Mouse (Mus musculus): Measurements from ENCODE around the gene Psmb5. TPM values are rescaled to one million over a fixed set of nuclear protein-coding genes. Genes with fewer than 3 reads are reported as not detected.
A peak's percentile ranks its signal among the peaks of the same experiment; 100 is the strongest.

Gene Psmb5
- polyA plus RNA-seq (2015; fragmentation: Nextera tagmentation; extraction: Ambion mirVana), result 358 and 395 TPM in 2 replicates

DNA sequence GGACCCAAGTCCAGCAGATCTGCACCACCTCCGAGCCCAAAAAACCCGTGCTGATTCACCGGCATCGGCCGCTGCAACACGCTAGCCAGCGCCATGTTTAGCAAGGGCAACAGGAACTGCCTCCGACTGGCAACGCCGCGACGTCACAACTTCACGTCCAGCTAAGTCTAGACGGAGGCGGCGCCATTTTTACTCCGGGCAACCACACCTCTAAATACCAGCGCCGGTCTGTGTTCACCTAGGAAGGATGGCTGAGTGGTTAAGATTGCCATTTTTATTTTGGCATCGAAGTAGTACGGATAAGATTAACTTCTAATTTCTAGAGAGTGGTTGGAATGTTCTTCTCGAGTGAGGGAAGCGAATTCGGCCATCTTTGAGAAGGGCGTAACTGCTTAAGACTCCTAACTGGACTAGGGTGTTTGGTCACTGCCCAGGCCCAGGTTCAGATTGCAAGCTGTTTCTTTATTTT lies at the start of gene Psmb5:
Gene Psmb5 (minus strand): TSS at position 126 of the 469 bp plus-strand sequence.
- H3K27ac ChIP-seq (ENCODE audit: low read length), result peak within 1 kb of the TSS; percentile 76
- H3K27me3 ChIP-seq (replicated peaks; ENCODE audit: control insufficient read depth, insufficient read depth, low read length), result no peaks in the 10 kb centered on the region
- peak within 1 kb of the TSS; percentile 91 for H3K4me3 ChIP-seq (ENCODE audit: low read length)
- ATAC-seq, result peak; percentile 92
- WGBS, result under 1% methylated on average over 25 of the region's 25 CpGs
- H3K9ac ChIP-seq (ENCODE audit: low read depth, low read length), result peak within 1 kb of the TSS; percentile 93
- peaks cover 5% of the 10 kb centered on the region; the same call in 1 of the 2 replicates for H3K36me3 ChIP-seq (ENCODE audit: control insufficient read depth, insufficient read depth, low read length)
- H3K4me1 ChIP-seq (ENCODE audit: control insufficient read depth, insufficient read depth, low read length), result peaks cover 5% of the 10 kb centered on the region; the same call in 1 of the 2 replicates
- H3K4me2 ChIP-seq (ENCODE audit: low read depth, low read length), result peak within 1 kb of the TSS; percentile 80
- H3K9me3 ChIP-seq (ENCODE audit: control insufficient read depth, low read length), result no peaks in the 10 kb centered on the region

DNA sequence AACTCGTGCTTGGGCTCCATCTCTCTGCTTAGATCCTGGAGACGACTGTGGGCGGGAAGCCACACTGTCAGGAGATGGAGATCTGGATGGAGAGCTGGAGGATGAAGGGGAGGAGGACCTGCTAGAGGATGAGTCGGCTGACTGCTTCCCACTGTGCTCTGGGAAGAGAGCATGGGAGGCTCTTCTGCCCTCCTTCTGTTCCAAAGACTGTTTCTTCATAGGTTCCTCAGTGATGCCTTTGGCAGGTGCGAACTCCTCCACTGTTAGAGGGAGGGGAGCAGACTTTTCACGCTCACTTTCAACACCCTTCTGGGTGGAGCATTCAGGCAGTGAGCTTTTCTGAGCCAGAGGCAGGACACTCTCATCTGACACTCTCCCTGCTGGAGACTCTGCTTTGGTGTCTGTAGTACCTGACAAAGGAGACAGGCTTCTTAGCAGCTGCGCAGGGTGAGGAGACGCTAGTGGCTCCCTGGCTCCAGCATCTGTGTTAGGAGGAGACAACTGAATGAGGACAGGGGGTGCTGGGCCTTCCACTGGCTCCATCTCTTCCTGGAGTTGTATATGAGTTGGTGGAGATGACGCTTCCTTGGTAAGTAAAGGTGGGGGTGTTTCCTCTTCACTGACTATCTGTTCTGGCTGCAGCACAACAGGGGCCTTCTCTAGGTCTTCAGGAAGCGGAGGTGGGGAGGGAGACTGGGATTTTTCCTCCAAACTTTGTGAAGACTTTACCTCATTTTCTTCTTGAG lies 46.8 kb upstream of the Psmb5 start:
- 91% methylated on average over 10 of the region's 10 CpGs for WGBS
- H3K4me2 ChIP-seq (ENCODE audit: low read depth, low read length), result no peak overlapping the region
- ATAC-seq, result no peak
- H3K9ac ChIP-seq (ENCODE audit: low read depth, low read length), result no peak overlapping the region
- no peaks in the 10 kb centered on the region for H3K27me3 ChIP-seq (replicated peaks; ENCODE audit: control insufficient read depth, insufficient read depth, low read length)
- no peaks in the 10 kb centered on the region for H3K4me1 ChIP-seq (ENCODE audit: control insufficient read depth, insufficient read depth, low read length)
- no peak overlapping the region for H3K27ac ChIP-seq (ENCODE audit: low read length)
- H3K36me3 ChIP-seq (ENCODE audit: control insufficient read depth, insufficient read depth, low read length), result peaks cover 28% of the 10 kb centered on the region
- no peaks in the 10 kb centered on the region for H3K9me3 ChIP-seq (ENCODE audit: control insufficient read depth, low read length)
- no peak overlapping the region for H3K4me3 ChIP-seq (ENCODE audit: low read length)

DNA sequence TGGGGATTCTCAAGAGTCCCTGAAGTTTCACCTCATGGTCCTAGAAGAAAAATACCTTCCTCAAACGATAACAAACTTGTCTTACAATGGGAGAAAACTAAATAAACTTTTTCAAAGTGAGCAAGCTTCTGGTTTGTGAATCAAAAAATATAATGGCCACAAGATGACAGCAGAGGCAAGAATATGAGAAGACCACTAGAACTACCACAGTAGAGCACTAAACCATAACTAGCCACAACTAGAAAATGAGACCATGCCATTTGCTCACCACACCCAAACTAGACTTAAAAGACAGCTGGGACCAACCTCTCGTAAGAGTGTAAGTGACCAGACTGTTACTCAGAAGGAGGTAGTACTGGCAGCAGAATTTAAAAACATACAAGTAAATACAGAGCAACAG lies 42.2 kb upstream of the Psmb5 start:
- no peak overlapping the region for H3K4me3 ChIP-seq (ENCODE audit: low read length)
- no peaks in the 10 kb centered on the region for H3K9me3 ChIP-seq (ENCODE audit: control insufficient read depth, low read length)
- no peak overlapping the region for H3K4me2 ChIP-seq (ENCODE audit: low read depth, low read length)
- no peak for ATAC-seq
- no peaks in the 10 kb centered on the region for H3K27me3 ChIP-seq (replicated peaks; ENCODE audit: control insufficient read depth, insufficient read depth, low read length)
- 87% methylated on average over 2 of the region's 2 CpGs for WGBS
- no peaks in the 10 kb centered on the region for H3K4me1 ChIP-seq (ENCODE audit: control insufficient read depth, insufficient read depth, low read length)
- H3K9ac ChIP-seq (ENCODE audit: low read depth, low read length), result no peak overlapping the region
- no peak overlapping the region for H3K27ac ChIP-seq (ENCODE audit: low read length)
- peaks cover 42% of the 10 kb centered on the region for H3K36me3 ChIP-seq (ENCODE audit: control insufficient read depth, insufficient read depth, low read length)

DNA sequence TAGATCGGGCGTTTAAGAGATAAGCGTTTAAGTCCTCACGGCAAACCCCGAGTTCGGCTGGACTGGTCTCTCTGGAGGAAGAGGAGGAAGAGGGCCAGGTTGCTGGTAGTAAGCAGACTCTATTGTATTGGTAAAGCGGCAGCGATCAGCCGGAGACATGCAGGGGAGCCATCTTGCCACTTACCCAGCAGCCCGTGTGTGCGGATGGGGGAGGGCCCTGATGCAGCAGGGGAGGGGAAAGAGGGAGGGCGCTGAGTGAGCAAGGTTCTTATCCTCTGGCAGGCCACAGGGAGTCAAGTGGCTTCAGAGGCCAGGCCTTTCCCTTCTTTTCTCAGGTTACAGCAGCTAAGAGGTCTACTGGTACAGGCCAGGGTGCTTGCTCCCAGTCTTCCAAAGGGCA lies 35.7 kb upstream of the Psmb5 start:
- under 1% methylated on average over 12 of the region's 12 CpGs for whole genome bisulfite sequencing
- peak overlapping the region; percentile 81 for H3K27ac ChIP-seq (ENCODE audit: low read length)
- peak overlapping the region; percentile 85 for H3K9ac ChIP-seq (ENCODE audit: low read depth, low read length)
- no peaks in the 10 kb centered on the region for H3K9me3 ChIP-seq (ENCODE audit: control insufficient read depth, low read length)
- H3K4me2 ChIP-seq (ENCODE audit: low read depth, low read length), result peak overlapping the region; percentile 87
- peaks cover 31% of the 10 kb centered on the region for H3K4me1 ChIP-seq (ENCODE audit: control insufficient read depth, insufficient read depth, low read length)
- H3K4me3 ChIP-seq (ENCODE audit: low read length), result peak overlapping the region; percentile 70
- ATAC-seq, result peak; percentile 91
- H3K27me3 ChIP-seq (replicated peaks; ENCODE audit: control insufficient read depth, insufficient read depth, low read length), result no peaks in the 10 kb centered on the region
- peaks cover 37% of the 10 kb centered on the region for H3K36me3 ChIP-seq (ENCODE audit: control insufficient read depth, insufficient read depth, low read length)

DNA sequence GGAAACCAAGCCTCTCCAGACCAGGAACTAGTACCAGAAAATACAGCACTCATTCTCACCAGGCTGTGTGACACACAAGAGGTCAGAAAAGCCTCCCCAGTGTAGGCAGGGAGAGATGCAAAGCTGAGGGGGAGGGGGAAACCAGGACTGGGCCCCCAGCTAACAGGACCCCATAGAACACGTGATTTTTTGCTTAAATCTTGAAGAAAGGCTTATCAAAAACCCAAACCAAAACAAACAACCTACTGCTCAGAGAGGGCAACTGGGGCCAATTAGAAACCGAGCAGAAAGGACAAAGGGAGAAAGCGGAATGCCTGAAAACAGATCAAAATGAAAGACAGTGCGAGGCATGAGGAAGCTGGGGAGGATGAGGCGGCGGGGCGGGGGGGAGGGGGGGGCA lies 35.0 kb upstream of the Psmb5 start:
- Histone ChIP-seq H3K9ac (ENCODE audit: low read depth, low read length) (peak overlapping the region; percentile 85), H3K27me3 (replicated peaks; ENCODE audit: control insufficient read depth, insufficient read depth, low read length) (no peaks in the 10 kb centered on the region), H3K9me3 (ENCODE audit: control insufficient read depth, low read length) (no peaks in the 10 kb centered on the region), H3K27ac (ENCODE audit: low read length) (peak overlapping the region; percentile 81), H3K36me3 (ENCODE audit: control insufficient read depth, insufficient read depth, low read length) (peaks cover 37% of the 10 kb centered on the region), H3K4me2 (ENCODE audit: low read depth, low read length) (peak overlapping the region; percentile 87), H3K4me3 (ENCODE audit: low read length) (peak overlapping the region; percentile 70), H3K4me1 (ENCODE audit: control insufficient read depth, insufficient read depth, low read length) (peaks cover 31% of the 10 kb centered on the region)
- ATAC-seq, result no peak
- WGBS, result under 1% methylated on average over 7 of the region's 7 CpGs

DNA sequence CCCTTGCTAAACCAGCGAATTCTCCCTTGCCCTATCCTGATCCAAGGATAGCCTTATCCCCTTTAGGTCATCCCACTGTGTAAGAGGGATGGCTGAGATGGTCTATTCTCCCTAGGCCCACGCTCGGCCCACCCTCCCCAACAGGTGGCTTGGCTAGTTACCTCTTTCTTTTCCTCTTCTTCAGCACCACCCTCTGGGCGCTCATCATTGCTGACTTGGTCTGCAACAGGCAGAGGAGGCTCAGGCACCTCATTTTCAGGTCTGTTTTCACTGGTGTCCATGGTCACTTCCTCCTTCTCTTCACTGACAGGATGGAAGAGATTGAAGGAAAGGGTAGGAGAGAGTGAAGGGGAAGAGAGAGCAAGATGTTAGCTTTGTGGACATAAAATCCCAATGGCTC lies 33.7 kb upstream of the Psmb5 start:
- Histone ChIP-seq H3K27ac (ENCODE audit: low read length) (no peak overlapping the region), H3K9me3 (ENCODE audit: control insufficient read depth, low read length) (no peaks in the 10 kb centered on the region), H3K36me3 (ENCODE audit: control insufficient read depth, insufficient read depth, low read length) (peaks cover 37% of the 10 kb centered on the region), H3K4me2 (ENCODE audit: low read depth, low read length) (no peak overlapping the region), H3K9ac (ENCODE audit: low read depth, low read length) (peak overlapping the region; percentile 27; the same call in 1 of the 2 replicates), H3K4me1 (ENCODE audit: control insufficient read depth, insufficient read depth, low read length) (peaks cover 31% of the 10 kb centered on the region), H3K27me3 (replicated peaks; ENCODE audit: control insufficient read depth, insufficient read depth, low read length) (no peaks in the 10 kb centered on the region), H3K4me3 (ENCODE audit: low read length) (no peak overlapping the region)
- ATAC-seq, result no peak
- WGBS, result 67% methylated on average over 4 of the region's 4 CpGs

DNA sequence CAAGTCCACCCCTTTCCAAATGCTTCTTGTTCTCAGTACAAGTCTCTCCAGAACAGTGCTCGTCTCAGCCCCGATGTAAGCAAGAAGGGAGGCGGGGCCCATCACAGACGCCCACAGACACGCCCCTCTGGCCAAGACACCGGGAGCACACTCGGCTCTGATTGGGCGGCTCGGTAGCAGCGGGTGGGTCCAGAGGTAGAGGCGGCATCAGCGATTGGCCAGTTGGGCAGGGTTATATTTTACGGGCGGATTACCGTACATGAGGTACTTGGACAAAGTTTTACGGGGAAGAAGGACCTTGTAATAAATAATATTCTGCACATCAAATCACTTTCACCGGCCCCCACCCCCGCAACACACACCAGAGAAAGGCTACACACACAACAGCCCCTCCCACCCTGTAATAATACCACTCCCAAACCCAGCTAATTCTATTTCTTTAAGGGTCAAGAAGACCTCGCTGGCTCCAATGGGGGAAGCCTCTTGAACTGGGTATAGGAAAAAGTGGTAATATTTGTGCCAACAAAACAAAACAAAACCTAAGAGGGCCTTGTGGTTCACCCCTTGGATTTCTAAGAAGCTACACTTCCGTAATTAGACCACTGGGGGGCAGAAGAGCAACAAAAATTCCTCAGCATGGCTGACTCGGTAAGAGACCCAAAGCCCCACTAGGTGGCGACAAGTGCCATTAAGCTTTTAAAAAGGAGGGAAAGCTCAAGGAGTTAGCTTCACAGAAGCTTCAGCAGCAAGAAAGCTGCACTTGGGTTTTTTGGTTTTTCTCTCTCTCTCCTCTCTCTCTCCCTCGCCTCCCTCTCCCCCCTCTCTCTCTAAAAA lies 33.0 kb upstream of the Psmb5 start:
- H3K4me1 ChIP-seq (ENCODE audit: control insufficient read depth, insufficient read depth, low read length), result peaks cover 31% of the 10 kb centered on the region
- H3K36me3 ChIP-seq (ENCODE audit: control insufficient read depth, insufficient read depth, low read length), result peaks cover 37% of the 10 kb centered on the region
- H3K9me3 ChIP-seq (ENCODE audit: control insufficient read depth, low read length), result no peaks in the 10 kb centered on the region
- 60% methylated on average over 23 of the region's 23 CpGs for WGBS
- H3K27ac ChIP-seq (ENCODE audit: low read length), result no peak overlapping the region
- no peak overlapping the region for H3K4me2 ChIP-seq (ENCODE audit: low read depth, low read length)
- ATAC-seq, result peak; percentile 45
- no peak overlapping the region for H3K4me3 ChIP-seq (ENCODE audit: low read length)
- no peaks in the 10 kb centered on the region for H3K27me3 ChIP-seq (replicated peaks; ENCODE audit: control insufficient read depth, insufficient read depth, low read length)
- no peak overlapping the region for H3K9ac ChIP-seq (ENCODE audit: low read depth, low read length)

DNA sequence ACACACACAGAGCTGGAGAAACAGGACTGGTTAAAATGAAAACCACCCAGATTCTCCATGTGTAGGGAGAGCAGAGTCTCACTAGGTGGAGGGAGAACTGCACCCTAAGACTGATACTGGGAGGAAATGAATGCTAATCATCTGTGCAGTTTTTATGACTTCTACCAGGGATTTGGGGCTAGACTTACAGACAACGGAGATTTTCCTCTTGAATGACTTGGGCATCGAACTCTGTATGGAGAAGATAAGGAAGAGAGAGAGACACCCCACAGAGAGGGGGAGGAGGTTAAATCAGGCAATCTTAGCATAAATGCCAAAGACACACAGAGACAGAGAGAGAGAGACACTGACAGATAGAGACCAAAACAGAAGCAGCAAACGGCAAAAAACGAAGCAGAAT lies 30.1 kb upstream of the Psmb5 start:
- Histone ChIP-seq H3K4me2 (ENCODE audit: low read depth, low read length) (no peak overlapping the region), H3K27me3 (replicated peaks; ENCODE audit: control insufficient read depth, insufficient read depth, low read length) (no peaks in the 10 kb centered on the region), H3K27ac (ENCODE audit: low read length) (no peak overlapping the region), H3K4me3 (ENCODE audit: low read length) (no peak overlapping the region), H3K9ac (ENCODE audit: low read depth, low read length) (no peak overlapping the region), H3K4me1 (ENCODE audit: control insufficient read depth, insufficient read depth, low read length) (peaks cover 23% of the 10 kb centered on the region), H3K9me3 (ENCODE audit: control insufficient read depth, low read length) (no peaks in the 10 kb centered on the region), H3K36me3 (ENCODE audit: control insufficient read depth, insufficient read depth, low read length) (peaks cover 50% of the 10 kb centered on the region)
- ATAC-seq, result no peak
- 80% methylated on average over 4 of the region's 4 CpGs for WGBS

DNA sequence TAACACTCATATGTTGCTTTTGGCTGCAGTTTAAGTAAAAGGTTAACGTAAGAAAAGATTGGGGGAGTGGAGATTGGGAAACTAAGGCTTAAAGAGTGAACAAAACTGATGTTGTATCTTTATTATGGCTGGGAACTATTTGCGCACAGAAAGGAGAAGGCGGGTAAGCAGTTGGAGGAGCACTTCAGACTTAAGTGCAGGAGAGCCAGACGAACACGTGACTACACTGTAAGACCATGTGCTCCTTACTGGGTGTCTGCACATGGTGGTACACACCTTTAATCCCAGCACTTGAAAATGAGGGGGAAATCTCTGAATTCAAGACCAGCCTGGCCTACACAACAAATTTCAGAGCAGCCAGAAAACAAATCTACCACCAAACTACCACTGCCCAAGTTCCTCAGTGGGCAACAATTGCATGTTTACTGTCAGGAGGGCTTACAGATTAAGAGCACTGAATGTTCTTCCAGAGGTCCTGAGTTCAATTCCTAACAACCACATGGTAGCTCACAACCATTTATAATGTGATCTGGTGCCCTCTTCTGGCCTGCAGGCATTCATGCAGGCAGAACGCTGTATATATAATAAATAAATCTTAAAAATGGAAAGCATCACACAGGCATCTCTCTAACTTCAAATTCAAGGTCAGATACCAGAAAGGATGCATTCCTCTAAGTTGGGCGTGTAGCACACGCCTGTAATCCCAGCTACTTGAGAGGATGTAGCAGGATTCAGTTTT lies 29.2 kb upstream of the Psmb5 start:
- 88% methylated on average over 8 of the region's 8 CpGs for WGBS
- H3K36me3 ChIP-seq (ENCODE audit: control insufficient read depth, insufficient read depth, low read length), result peaks cover 50% of the 10 kb centered on the region
- ATAC-seq, result no peak

More for the DNA sequence above, 29.2 kb upstream of the Psmb5 start:
- Histone ChIP-seq H3K27me3 (replicated peaks; ENCODE audit: control insufficient read depth, insufficient read depth, low read length) (no peaks in the 10 kb centered on the region), H3K27ac (ENCODE audit: low read length) (no peak overlapping the region), H3K4me3 (ENCODE audit: low read length) (no peak overlapping the region), H3K9me3 (ENCODE audit: control insufficient read depth, low read length) (no peaks in the 10 kb centered on the region), H3K9ac (ENCODE audit: low read depth, low read length) (no peak overlapping the region), H3K4me2 (ENCODE audit: low read depth, low read length) (no peak overlapping the region), H3K4me1 (ENCODE audit: control insufficient read depth, insufficient read depth, low read length) (peaks cover 14% of the 10 kb centered on the region)
